Mouse (Mus musculus) MEL (cell line): Measurements from ENCODE around the gene Trap1. TPM values are rescaled to one million over a fixed set of nuclear protein-coding genes. Genes with fewer than 3 reads are reported as not detected.

ENCODE experiments used
- DNase-seq: peaks from one replicate; pipeline ENCODE4 v3.0.0; 2011; ENCODE audit warnings: low read depth, low spot score
- H3K27ac ChIP-seq: 2 replicates; pipeline ENCODE4 v1.5.1; 2012; ENCODE audit warnings: low read depth, mild to moderate bottlenecking, control low read depth, low read length, moderate library complexity; ENCODE audit not compliant: control insufficient read depth
- H3K27me3 ChIP-seq, 2 experiments: fragments of 150-350 bp in 1 of 2; sonication (generic) in 1 of 2; 2 replicates each; pipeline ENCODE4 v1.6.1; 2012; ENCODE audit warnings: low read length in 2 of 2, mild to moderate bottlenecking in 2 of 2, improper control_type of control experiment in 1 of 2, moderate library complexity in 1 of 2; ENCODE audit not compliant: insufficient read depth in 2 of 2, control insufficient read depth in 1 of 2
- H3K36me3 ChIP-seq, 2 experiments: 2 replicates each; pipeline ENCODE4 v1.6.1; 2012 to 2014; ENCODE audit warnings: low read length in 2 of 2, improper control_type of control experiment in 1 of 2, inconsistent platforms in 1 of 2, mild to moderate bottlenecking in 1 of 2; ENCODE audit not compliant: insufficient read depth in 2 of 2, control insufficient read depth in 1 of 2
- H3K4me1 ChIP-seq, 2 experiments: fragments of 150-350 bp in 1 of 2; sonication (generic) in 1 of 2; 2 replicates each; pipeline ENCODE4 v1.6.1; 2012; ENCODE audit warnings: low read length in 2 of 2, improper control_type of control experiment in 1 of 2, mild to moderate bottlenecking in 1 of 2; ENCODE audit not compliant: insufficient read depth in 2 of 2, control insufficient read depth in 1 of 2
- H3K4me3 ChIP-seq, 2 experiments: fragments of 150-350 bp in 1 of 2; sonication (generic) in 1 of 2; 2 replicates each; pipeline ENCODE4 v1.5.1; 2012; ENCODE audit warnings: low read depth in 2 of 2, low read length in 2 of 2, mild to moderate bottlenecking in 2 of 2, moderate library complexity in 2 of 2, control low read depth in 1 of 2, improper control_type of control experiment in 1 of 2; ENCODE audit not compliant: control insufficient read depth in 1 of 2, insufficient read depth in 1 of 2
- H3K79me2 ChIP-seq: 2 replicates; pipeline ENCODE4 v1.6.1; 2012; ENCODE audit warnings: mild to moderate bottlenecking, low read length, moderate library complexity; ENCODE audit not compliant: control insufficient read depth, poor library complexity, insufficient read depth
- H3K9ac ChIP-seq: 2 replicates; pipeline ENCODE4 v1.6.1; 2012; ENCODE audit warnings: low read depth, mild to moderate bottlenecking, control low read depth, low read length, moderate library complexity; ENCODE audit not compliant: control insufficient read depth, poor library complexity, severe bottlenecking
- H3K9me3 ChIP-seq: fragments of 150-350 bp; sonication (generic); replicated peaks from 2 replicates; pipeline ENCODE4 v1.6.1; 2012; ENCODE audit warnings: mild to moderate bottlenecking, low read length, improper control_type of control experiment, moderate library complexity; ENCODE audit not compliant: insufficient read depth
- CTCF ChIP-seq, 3 experiments: IDR thresholded peaks in 2 of 3; conservative IDR thresholded peaks in 1 of 3; 2 replicates each; pipeline ENCODE4 v1.5.1; 2011 to 2012; ENCODE audit warnings: low read length in 3 of 3, low read depth in 2 of 3, mild to moderate bottlenecking in 2 of 3, improper control_type of control experiment in 1 of 3, inconsistent platforms in 1 of 3, mixed read lengths in 1 of 3, moderate library complexity in 1 of 3; ENCODE audit not compliant: control insufficient read depth in 1 of 3, insufficient read depth in 1 of 3, poor library complexity in 1 of 3, severe bottlenecking in 1 of 3
- E2F4 ChIP-seq: IDR thresholded peaks from 2 replicates; pipeline ENCODE4 v1.6.1; 2011; ENCODE audit warnings: low read depth, low read length, improper control_type of control experiment, borderline replicate concordance
- ELF1 ChIP-seq: IDR thresholded peaks from 2 replicates; pipeline ENCODE4 v1.6.1; 2014; ENCODE audit warnings: low read depth, mild to moderate bottlenecking, inconsistent platforms, low read length, improper control_type of control experiment, moderate library complexity
- EP300 ChIP-seq, 2 experiments: IDR thresholded peaks; 2 replicates each; pipeline ENCODE4 v1.6.1; 2011; ENCODE audit warnings: improper control_type of control experiment in 2 of 2, low read length in 2 of 2, low read depth in 1 of 2, mild to moderate bottlenecking in 1 of 2
- ETS1 ChIP-seq: IDR thresholded peaks from 2 replicates; pipeline ENCODE4 v1.6.1; 2012; ENCODE audit warnings: low read depth, mild to moderate bottlenecking, inconsistent platforms, low read length, improper control_type of control experiment, moderate library complexity
- JUND ChIP-seq: IDR thresholded peaks from 2 replicates; pipeline ENCODE4 v1.6.1; 2011; ENCODE audit warnings: low read depth, mild to moderate bottlenecking, improper control_type of control experiment, low read length
- KAT2A ChIP-seq: conservative IDR thresholded peaks from 2 replicates; pipeline ENCODE4 v1.6.1; 2012; ENCODE audit warnings: low read depth, low read length, improper control_type of control experiment, inconsistent platforms
- MAX ChIP-seq: IDR thresholded peaks from 2 replicates; pipeline ENCODE4 v1.6.1; 2011; ENCODE audit warnings: low read length, improper control_type of control experiment
- MAZ ChIP-seq: IDR thresholded peaks from 2 replicates; pipeline ENCODE4 v1.6.1; 2012; ENCODE audit warnings: low read depth, mild to moderate bottlenecking, inconsistent platforms, low read length, improper control_type of control experiment
- MXI1 ChIP-seq: IDR thresholded peaks from 2 replicates; pipeline ENCODE4 v1.6.1; 2011; ENCODE audit warnings: mild to moderate bottlenecking, low read depth, low read length, improper control_type of control experiment
- MYB ChIP-seq: IDR thresholded peaks from 2 replicates; pipeline ENCODE4 v1.6.1; 2011; ENCODE audit warnings: mild to moderate bottlenecking, low read depth, low read length, improper control_type of control experiment
- MYC ChIP-seq: IDR thresholded peaks from 2 replicates; pipeline ENCODE4 v1.6.1; 2011; ENCODE audit warnings: low read depth, mild to moderate bottlenecking, low read length, improper control_type of control experiment, moderate library complexity
- NELFE ChIP-seq: IDR thresholded peaks from 2 replicates; pipeline ENCODE4 v1.6.1; 2011; ENCODE audit warnings: low read depth, low read length, improper control_type of control experiment
- POLR2AphosphoS2 ChIP-seq: IDR thresholded peaks from 2 replicates; pipeline ENCODE4 v1.6.1; 2011; ENCODE audit warnings: low read length, improper control_type of control experiment
- POLR2AphosphoS5 ChIP-seq: IDR thresholded peaks from 2 replicates; pipeline ENCODE4 v1.6.1; 2012; ENCODE audit warnings: low read depth, borderline replicate concordance, mild to moderate bottlenecking, inconsistent platforms, low read length, moderate library complexity, mixed read lengths
- RAD21 ChIP-seq: IDR thresholded peaks from 2 replicates; pipeline ENCODE4 v1.6.1; 2011; ENCODE audit warnings: mild to moderate bottlenecking, low read depth, low read length, improper control_type of control experiment
- RCOR1 ChIP-seq: IDR thresholded peaks from 2 replicates; pipeline ENCODE4 v1.6.1; 2012; ENCODE audit warnings: low read depth, mild to moderate bottlenecking, inconsistent platforms, low read length, improper control_type of control experiment
- SIN3A ChIP-seq: IDR thresholded peaks from 2 replicates; pipeline ENCODE4 v1.6.1; 2012; ENCODE audit warnings: low read length, improper control_type of control experiment, inconsistent platforms
- SMC3 ChIP-seq: IDR thresholded peaks from 2 replicates; pipeline ENCODE4 v1.6.1; 2011; ENCODE audit warnings: low read depth, low read length, improper control_type of control experiment
- TBP ChIP-seq: IDR thresholded peaks from 2 replicates; pipeline ENCODE4 v1.8.0; 2011; ENCODE audit warnings: low read depth, low read length, improper control_type of control experiment
- TCF12 ChIP-seq: IDR thresholded peaks from 2 replicates; pipeline ENCODE4 v1.6.1; 2014; ENCODE audit warnings: low read depth, mild to moderate bottlenecking, inconsistent platforms, low read length, improper control_type of control experiment, moderate library complexity
- UBTF ChIP-seq: IDR thresholded peaks from 2 replicates; pipeline ENCODE4 v1.6.1; 2012; ENCODE audit warnings: low read depth, mild to moderate bottlenecking, inconsistent platforms, low read length, improper control_type of control experiment, moderate library complexity, borderline replicate concordance; ENCODE audit not compliant: insufficient read depth
- USF1 ChIP-seq: IDR thresholded peaks from 2 replicates; pipeline ENCODE4 v1.6.1; 2014; ENCODE audit warnings: low read depth, mild to moderate bottlenecking, inconsistent platforms, low read length, improper control_type of control experiment, moderate library complexity
- ZC3H11A ChIP-seq: IDR thresholded peaks from 2 replicates; pipeline ENCODE4 v1.6.1; 2012; ENCODE audit warnings: low read depth, mild to moderate bottlenecking, inconsistent platforms, low read length, improper control_type of control experiment
- polyA plus RNA-seq, 2 experiments: library from polyadenylated mRNA; stranded (reverse) in 1 of 2; unstranded in 1 of 2; fragments of >175 nt in 1 of 2; fragments of >200 nt in 1 of 2; gene quantifications; 2 replicates each; pipeline versions ENCODE4 v1.2.1 to v1.2.4; 2012; ENCODE audit warnings: low replicate concordance in 2 of 2, low read depth in 1 of 2; ENCODE audit not compliant: insufficient read length in 2 of 2, insufficient read depth in 1 of 2, missing spikeins in 1 of 2
- total RNA-seq: library from RNA; depleted of rRNA; stranded (reverse); fragments of 300-350 nt; gene quantifications from 2 replicates; pipeline ENCODE4 v1.2.3, GENCODE M21; 2012

Gene Trap1
- total and polyA plus RNA-seq, 3 experiments: 120 to 299 (median 214) TPM

DNA sequence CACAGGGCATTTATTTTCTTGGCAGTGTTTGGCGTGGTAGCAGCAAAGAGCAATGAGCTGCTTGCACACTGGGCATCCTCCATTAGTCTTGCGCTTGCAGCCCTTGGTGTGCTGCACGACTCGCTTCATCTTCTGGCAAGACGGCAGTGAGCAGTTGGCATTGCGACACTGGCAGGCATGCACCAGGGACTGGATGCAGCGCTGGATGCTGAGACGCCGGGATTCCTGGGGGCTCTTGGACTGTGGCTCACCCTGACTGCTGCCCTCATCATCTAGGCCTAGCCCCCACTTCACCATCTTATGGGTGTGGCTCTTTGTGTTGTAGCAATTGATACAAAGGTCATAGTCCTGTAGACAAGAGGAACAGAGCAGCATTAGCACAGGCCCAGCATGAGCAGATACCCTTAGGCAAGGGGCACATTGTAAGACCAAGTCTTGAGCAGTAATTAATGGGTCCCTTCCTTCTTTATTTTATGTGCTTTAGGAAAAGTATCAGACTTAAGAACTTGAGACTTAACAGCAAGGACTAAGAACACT, 8.3 kb upstream of the Trap1 start:
- H3K9ac ChIP-seq: no peak overlapping the region
- H3K9me3 ChIP-seq: no peaks in the 10 kb centered on the region
- H3K79me2 ChIP-seq: no peaks in the 10 kb centered on the region
- no peaks in the 10 kb centered on the region for H3K27me3 ChIP-seq
- H3K4me1 ChIP-seq: no peaks in the 10 kb centered on the region
- peaks cover 0 to 2% of the 10 kb centered on the region in 2 experiments; a peak in 3 of 4 replicates for H3K36me3 ChIP-seq
- no peak for DNase-seq
- no peak overlapping the region for H3K4me3 ChIP-seq
- no peak overlapping the region for H3K27ac ChIP-seq
- TF ChIP-seq MAZ (no peak), MYC (no peak), ETS1 (no peak), TBP (no peak), MXI1 (no peak), JUND (no peak), NELFE (no peak), EP300 (IDR thresholded peaks at IDR 0.05; ENCODE audit: low read depth in 1 of 2, low read length in 2 of 2) (no peak), TCF12 (no peak), UBTF (no peak), E2F4 (no peak), MAX (no peak), POLR2AphosphoS5 (no peak), ELF1 (no peak), KAT2A (no peak), CTCF (IDR thresholded peaks at IDR 0.05 in 2 of 3, conservative IDR thresholded peaks at IDR 0.05 in 1 of 3; ENCODE audit: control insufficient read depth in 1 of 3, insufficient read depth in 1 of 3, low read depth in 2 of 3, low read length in 3 of 3, poor library complexity in 1 of 3, severe bottlenecking in 1 of 3) (no peak), SMC3 (no peak), SIN3A (no peak), USF1 (no peak), POLR2AphosphoS2 (no peak)

DNA sequence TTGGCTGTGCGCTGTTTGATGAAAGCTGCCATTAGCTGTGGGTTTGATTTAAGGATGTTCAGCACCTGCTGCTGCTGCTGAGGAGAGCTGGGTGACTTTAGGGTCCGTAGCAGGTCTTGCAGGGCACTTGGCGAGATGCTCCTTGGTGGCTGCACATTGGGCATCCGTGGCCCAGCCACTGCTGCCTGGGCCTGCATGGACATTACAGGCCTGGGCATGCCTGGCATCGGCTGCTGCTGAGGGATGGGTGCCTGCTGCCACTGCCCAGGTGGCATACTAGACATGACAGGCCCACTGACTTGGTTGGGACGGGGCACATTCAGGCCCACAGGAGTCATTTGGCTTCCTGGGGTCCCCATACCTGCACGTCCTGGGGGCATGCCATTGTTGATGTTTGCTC, 7.4 kb upstream of the Trap1 start:
- no peak for TF ChIP-seq MYB
- TF ChIP-seq TBP: no peak
- TF ChIP-seq RAD21: no peak
- no peak for TF ChIP-seq ZC3H11A
- TF ChIP-seq RCOR1: no peak
- Histone ChIP-seq H3K27ac (no peak overlapping the region), H3K27me3 (no peaks in the 10 kb centered on the region), H3K79me2 (no peaks in the 10 kb centered on the region), H3K36me3 (peaks cover 0 to 8% of the 10 kb centered on the region in 2 experiments; a peak in 3 of 4 replicates), H3K9me3 (no peaks in the 10 kb centered on the region), H3K9ac (no peak overlapping the region), H3K4me1 (peaks cover 2 to 4% of the 10 kb centered on the region in 2 experiments; a peak in 1 of 4 replicates), H3K4me3 (no peak overlapping the region)
- DNase-seq: no peak
